Mouse (Mus musculus): ENCODE results near the gene Batf2. TPM values are rescaled to one million over a fixed set of nuclear protein-coding genes. Genes with fewer than 3 reads are reported as not detected.
"Not testable (repeated sequence)": the region's sequence is repeated elsewhere in the genome, so short reads cannot be mapped to it uniquely, and the experiment has no call there.

The Batf2 gene
- total RNA-seq, 2 experiments from 2014 or later: not detected

DNA sequence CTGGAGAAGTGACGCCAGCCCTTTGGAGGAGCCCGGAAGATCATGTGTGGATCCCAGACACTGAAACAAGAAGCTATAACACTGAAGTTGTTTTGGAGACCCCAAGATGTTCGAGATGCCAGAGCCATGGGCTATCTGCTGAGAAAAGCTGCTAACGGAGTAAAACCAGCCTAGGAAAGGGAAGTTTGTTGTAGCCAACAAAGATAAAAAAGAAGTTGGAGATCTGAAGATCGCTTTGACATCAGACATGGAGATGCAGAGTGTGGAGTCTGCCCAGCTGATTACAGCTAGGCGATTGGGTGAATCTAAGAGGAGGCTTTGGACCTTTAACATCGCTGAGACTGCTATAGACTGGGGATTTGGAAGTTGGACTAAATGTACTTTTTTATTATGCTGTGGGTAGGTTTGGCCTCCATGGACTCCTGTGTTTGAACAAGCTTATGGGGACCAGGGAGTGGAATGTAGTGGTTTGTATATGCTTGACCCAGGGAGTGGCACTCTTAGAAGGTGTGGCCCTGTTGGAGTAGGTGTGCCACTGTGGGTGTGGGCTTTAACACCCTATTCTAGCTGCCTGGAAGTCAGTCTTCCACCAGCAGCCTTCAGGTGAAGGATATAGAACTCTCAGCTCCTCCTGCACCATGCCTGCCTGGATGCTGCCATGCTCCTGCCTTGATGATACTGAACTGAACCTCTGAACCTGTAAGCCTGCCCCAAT lies 10.2 kb upstream of the Batf2 start:
- DNase-seq; intact Hi-C loops (cut with DNase I): not testable (repeated sequence)

DNA sequence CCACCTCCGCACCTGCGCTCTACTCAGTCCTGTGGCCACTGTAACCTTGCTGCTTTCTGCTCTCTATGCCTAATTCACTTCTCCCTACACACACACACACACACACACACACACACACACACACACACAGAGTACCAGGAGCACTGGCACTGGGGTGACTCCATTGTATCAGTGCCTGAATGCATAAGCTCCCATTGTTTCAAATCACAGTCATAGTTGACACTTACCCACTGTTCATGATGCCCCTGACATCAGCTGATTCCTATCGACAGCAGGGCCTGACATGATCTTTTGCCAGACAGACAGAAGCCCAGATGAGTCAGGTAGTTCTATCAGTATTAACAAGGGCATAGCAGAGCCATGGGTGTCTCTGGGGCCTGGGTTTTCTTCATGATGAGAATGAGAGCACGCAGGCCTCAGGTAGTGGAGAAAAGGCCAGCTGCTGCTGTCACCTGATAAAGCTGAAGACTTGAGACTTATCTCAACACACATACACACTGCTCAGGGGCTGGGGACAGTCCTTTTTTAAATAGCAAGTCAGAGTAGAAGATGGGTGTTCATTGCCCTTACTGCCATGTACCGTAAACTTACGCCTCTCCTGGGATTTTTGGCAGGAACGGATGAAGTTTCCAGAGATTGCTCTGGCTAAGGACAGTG lies 8.5 kb upstream of the Batf2 start:
- intact Hi-C loops (cut with DNase I): no loop called here
- no peak for DNase-seq

DNA sequence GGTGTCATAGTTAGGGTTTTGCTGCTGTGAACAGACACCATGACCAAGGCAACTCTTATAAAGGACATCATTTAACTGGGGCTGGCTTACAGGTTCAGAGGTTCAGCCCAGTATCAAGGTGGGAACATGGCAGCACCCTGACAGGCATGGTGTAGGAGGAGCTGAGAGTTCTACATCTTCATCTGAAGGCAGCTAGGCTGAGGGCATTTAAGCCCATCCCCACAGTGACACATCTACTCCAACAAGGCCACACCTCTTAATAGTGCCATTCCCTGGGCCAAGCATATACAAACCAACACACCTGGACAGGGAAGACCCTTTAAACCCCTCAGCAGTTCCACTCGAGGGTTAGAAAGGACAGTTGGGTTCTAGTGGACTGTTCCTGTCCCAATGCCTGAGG lies 7.6 kb upstream of the Batf2 start:
- DNase-seq; intact Hi-C loops (cut with DNase I): not testable (repeated sequence)

DNA sequence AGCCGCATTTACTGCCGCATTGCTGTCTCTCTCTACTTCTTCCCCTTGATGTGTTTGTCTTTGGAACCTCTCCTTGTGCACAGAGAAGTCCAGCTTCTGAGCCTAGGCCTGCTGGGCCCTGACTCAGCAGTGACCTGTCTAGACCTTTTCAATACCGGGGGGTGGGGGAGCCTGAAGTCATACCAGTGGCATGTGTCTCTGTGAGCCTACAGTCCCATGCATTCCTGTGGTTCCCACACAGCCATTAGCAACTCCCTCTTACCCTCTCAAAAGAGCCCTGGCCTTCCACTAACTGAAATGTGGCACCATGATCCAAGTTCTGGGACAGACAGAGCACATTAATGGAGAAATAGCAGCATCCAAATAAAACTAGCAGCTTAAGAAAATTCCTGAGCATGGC lies 4.4 kb upstream of the Batf2 start:
- no peak for DNase-seq
- intact Hi-C loops (cut with DNase I): no loop called here

DNA sequence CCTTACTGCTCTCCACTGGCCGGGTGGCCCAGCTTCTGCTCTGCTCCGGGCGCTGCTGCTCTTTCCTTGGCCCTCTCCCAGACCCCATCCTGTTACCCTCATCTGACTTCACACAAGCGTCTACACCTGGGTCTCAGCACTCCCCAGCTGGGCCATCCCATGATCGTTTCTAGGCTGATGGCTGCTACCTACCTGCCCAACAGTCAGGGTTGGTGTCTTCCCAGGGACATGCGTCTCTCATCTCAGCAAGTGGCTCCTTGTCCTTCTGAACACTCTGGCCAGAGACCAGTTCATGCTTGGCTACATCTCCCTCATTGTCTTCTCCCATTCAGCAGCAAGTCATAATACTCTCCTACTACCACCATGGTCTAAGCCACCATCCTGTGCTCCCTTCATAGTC lies 1.1 kb upstream of the Batf2 start:
- intact Hi-C loops (cut with DNase I): no loop called here
- no peak for DNase-seq

DNA sequence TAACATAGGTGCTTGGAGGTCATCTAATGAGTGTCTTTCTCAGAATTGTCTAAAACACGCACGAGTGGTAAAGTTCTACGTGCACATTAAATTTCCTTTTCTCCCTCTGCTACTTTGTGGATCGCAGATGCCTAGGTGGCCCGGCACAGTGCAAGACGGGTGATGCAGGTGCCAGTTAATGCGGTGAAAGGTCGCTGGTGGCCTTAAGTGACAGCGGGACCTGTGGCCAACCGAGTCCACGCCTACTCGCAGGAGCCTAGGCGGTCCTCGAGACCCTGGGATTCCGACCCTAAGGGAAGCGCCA lies 457 bp upstream of the Batf2 start:
- intact Hi-C loops (cut with DNase I): no loop called here
- no peak for DNase-seq

DNA sequence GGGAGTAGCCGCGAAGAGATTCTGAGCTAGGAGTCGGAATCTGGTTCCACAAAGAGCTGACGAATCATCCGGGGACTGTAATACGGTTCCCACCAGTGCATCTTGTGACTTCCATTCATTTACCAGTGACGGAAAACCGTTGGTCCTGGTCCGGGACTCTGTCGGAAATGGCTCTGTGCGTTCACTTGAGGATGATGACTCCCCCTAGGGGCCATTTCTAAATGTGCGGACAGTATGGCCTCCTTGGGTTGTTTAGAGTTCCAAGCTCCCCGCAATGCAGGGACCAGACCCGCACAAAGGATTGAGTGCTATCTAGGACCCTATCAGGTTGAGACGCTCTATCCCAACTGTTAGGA lies 589 bp downstream of the Batf2 start, which contains the start of gene Arl2:
Arl2 (minus strand) TSS at position 155 of the 356 bp plus-strand sequence.
- intact Hi-C loops (cut with DNase I): no loop called here
- peak; percentile 85 for DNase-seq

DNA sequence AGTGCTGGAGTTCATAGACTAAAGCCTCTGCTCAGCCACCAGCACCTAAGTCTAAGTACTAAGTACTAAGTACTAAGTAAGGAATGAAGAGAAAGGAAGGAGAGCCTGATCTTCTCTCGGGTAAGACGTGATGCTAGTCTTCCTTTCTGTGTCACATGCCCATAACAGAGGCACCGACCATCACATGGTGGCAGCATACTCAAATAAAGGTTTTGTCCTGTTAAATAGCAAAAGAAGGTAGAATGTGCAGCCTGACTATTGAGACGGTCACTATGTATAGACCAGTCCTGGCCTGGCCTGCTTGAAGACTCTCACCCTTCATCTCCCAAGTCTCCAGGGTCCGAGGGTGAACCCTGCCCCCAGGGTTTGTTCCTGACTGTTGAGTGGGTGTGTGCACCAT lies 4.1 kb downstream of the Batf2 start:
- DNase-seq: no peak
- intact Hi-C loops (cut with DNase I): no loop called here

DNA sequence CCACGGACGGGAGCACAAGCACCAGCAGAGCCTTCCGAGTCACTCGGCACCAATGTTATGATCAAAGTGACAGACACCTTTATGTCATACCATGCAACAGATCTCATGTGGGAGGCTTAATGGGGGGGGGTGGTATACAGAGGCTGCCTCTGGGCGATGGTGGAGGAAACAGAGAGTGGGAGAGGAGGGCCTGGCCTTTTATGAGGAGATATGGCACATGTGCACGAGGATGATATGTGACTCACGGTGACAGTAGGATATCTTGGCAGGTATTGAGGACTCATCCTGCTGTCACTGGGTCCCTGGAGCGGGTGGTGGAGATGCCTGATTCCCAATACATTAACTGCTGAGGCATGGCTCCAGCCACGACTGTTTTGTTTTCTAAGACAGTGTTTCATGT lies 14.4 kb downstream of the Batf2 start:
- DNase-seq: no peak
- intact Hi-C loops (cut with DNase I): loop anchor here (10.0 kb wide), 1 partner anchor 170 kb away; no protein-coding TSS in a partner anchor

DNA sequence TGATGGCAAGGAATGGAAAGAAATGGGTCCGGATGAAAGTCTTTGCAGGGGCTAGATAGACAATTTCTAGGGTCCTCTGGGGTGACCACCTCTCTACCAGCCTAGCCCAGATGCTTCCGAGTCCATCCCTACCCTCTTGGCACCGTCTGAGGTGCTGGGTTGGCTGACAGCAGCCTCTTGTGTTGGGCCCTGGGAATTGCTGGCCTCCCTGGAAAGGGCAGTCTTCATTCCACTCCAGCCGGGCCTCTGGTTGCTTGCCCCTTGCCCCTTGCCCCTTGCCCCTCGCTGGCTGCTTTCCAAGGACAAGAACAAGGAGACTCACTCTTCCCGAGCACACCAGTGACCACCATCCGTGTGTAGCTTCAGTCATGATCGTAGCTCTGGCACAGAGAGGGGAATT lies 15.6 kb downstream of the Batf2 start:
- no peak for DNase-seq
- intact Hi-C loops (cut with DNase I): loop anchor here (10.0 kb wide), 1 partner anchor 168 kb away; no protein-coding TSS in a partner anchor

DNA sequence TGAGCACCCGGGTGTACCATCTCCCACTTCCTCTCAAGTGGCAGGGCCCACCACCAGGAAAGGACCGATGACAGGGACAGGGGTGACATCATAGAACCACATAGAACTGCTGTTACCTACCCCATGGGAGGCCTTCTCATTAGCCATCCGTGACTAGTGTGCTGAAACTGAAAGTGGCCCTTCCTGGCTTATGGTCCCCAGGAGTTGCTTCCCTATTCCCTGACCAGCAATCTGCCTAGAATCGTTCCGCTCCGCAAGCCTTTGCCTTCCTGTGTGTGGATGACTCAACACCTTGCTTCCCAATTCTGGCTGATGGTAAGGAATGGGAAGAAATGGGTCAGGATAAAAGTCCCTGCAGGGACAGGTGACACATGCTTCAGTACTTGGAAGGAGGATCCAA lies 16.4 kb downstream of the Batf2 start:
- intact Hi-C loops (cut with DNase I): loop anchor here (10.0 kb wide), 1 partner anchor 168 kb away; no protein-coding TSS in a partner anchor
- no peak for DNase-seq

DNA sequence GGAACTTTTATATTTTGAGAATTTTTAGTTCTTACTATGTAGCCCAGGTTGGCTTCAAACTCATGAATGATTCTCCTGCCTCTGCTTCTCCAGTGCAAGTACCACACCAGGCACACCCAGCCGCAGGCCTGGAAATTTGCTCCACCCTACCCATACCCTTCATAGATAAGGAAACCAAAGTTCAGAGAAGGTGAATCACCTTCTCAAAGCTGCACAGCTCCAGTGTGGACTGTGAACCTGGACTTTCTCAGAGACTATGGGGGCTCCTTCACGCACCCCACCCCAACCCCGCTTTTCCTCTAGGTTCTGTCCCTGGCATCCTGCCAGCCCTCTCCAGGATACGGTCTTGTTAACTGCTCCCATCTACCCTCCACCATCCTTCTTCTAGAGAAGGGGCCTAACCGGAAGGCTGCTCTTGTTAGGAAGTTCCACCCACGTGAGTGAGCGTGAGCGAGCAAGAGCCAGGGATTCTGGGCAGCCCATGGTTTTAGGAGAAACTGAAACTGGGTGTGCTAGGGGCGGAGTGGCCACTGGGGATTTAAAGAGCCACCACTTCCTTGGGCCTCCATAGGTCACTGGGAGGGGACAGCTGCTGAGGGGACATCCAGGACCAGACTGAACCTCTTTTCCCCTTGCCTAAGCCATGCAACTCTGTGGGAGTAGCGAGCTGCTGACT lies 23.2 kb downstream of the Batf2 start:
- no peak for DNase-seq

DNA sequence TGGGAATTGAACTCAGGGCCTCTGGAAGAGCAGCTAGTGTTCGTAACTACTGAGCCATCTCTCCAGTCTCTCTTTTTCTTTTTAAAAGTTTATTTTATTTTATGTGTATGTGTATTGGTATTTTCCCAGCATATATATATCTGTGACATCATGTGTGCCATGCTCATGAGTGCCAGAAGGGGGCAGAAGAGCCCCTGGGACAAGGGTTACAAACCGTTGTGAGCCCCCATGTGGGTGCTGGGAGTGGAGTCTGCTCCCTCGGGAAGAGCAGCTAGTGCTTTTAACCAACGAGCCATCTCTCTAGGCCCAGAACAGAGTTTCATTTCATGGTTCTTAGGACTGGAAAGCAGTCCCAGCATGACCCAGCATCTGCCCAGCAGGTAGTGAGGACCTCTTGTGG lies 26.0 kb downstream of the Batf2 start:
- intact Hi-C loops (cut with DNase I): no loop called here

More for the DNA sequence above, 23.2 kb downstream of the Batf2 start:
- intact Hi-C loops (cut with DNase I): no loop called here

DNA sequence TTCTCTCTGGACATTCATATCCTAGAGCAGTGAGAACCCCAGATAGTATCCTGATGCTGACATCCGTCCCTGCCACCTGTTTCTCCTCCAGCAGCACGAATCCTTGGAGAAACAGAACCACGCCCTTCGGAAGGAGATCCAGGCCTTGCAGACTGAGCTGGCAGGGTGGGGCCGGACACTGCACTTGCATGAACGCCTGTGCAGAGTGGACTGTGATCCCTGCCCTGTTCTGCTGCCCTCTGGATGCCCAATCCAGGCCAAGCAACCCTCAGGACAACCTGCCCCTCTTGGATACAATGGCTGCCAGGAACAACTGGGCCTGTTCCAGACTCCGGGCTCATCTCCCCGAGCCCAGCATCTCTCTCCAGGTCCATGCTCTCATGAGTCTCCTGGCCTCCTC lies 30.4 kb downstream of the Batf2 start:
- intact Hi-C loops (cut with DNase I): no loop called here
- DNase-seq: no peak

More for the DNA sequence above, 26.0 kb downstream of the Batf2 start:
- DNase-seq: no peak

DNA sequence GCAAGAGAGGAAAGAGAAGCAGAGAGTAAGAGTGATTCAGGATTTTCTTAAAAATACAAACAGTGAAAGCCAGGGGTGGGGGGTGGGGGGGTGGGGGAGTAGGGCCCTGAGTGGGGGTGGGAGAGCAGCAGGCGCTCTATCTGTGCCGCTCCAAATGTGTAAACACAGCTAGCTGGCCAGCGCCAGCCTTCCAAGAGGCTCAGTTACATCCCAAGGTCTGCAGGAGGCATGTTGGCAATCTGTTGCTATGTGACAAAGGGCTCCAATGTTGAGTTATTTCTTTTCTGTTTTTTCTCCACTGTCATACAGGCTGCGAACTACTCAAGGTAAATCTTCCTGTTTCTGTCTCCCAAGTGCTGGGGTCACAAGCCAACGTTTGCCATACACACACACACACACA lies 34.0 kb downstream of the Batf2 start:
- intact Hi-C loops (cut with DNase I): no loop called here
- peak; percentile 17 for DNase-seq

DNA sequence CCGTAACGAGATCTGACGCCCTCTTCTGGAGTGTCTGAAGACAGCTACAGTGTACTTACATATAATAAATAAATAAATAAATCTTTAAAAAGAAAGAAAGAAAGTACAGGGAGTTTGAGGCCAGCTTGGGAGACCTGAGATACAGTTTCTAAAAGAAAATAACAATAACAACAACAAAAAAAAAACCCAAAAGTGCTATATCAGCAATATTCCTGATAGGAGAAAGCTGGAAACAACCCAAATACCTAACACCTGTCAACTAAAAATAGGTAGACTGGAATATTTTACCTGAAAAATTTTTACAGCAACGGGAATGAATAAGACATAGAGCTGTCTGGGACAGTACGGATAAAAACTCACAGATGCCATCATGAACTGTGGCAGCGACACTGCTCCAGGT lies 38.0 kb downstream of the Batf2 start:
- intact Hi-C loops (cut with DNase I): no loop called here
- DNase-seq: no peak

DNA sequence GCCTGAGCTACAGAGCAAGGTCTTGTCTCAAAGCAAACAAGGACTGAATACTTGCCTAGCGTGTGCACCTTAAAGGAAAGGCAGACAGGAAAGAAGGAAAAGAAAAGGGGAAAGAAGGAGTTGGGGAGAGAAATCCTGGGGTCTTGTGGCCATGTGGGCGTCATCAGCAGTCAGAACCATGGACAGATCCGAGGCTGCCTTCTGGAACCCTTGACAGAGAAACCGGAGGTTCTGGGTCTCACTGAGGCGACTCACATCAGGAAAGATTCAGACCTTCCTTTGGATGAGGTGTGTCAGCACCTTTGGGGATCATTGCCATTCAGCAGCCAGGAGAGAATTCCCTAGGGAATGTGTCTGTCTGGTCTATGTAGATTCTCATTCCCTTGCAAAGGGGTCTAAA lies 40.8 kb downstream of the Batf2 start:
- DNase-seq: no peak
- intact Hi-C loops (cut with DNase I): no loop called here

DNA sequence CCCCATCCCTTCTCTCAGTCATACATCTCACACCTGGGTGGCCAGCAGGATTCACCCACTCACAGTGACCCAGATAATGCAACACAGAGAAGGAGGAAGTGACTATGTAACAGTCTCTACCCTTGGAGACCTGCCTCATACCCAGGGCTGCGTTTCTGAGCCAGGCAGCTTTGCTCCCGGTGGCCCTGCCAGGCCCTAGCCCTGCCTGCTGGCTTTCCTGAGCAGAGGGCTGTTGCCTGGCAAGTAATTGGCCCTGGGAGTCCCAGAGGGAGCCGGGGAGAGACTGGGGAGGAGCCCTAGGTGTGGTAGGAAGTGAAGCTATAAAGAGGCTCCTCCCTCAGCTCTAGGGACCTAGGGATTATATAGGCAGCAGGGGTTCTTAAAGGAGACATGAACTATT lies 41.8 kb downstream of the Batf2 start:
- DNase-seq: peak; percentile 26

DNA sequence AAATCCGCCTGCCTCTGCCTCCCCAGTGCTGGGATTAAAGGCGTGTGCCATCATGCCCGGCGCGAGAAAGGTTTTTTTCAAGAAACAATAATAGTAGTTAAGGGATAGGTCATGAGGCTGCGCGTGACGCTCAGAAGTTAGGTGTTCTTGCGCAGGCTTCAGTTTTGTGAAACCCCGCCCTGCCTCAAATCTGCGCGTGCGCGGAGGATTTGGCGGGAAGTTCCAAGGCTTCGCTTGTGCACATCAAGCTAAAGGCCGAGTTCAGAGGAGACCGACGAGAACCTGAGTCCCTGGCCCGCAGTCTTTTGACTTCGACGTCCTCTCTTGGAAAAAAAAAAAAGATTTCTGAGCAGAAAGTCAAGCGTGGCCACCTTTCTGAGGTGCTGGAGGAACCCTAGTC lies 43.3 kb downstream of the Batf2 start, which contains the start of gene Majin:
Majin (plus strand) TSS at position 258 of the 400 bp plus-strand sequence.
- DNase-seq: no peak
- intact Hi-C loops (cut with DNase I): no loop called here

More for the DNA sequence above, 41.8 kb downstream of the Batf2 start:
- intact Hi-C loops (cut with DNase I): no loop called here

DNA sequence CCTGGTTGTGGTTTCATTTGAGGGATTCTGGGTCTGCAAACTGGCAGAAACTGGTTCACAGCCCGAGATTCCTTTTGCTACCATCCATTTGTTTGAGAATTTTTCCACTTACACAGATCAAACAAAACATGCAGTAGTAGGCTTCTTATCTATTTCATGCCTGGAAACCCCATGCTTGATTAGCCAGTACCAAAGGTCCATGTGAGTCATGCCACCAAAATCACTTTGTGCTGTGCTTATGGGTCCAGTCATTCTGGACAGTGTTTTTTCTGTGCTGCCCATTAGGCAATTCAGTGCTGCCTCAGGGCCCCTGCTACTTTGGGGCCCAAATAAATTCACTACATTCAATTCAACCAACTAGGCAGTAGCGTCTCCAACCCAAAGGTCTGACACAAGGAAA lies 63.5 kb downstream of the Batf2 start:
- no peak for DNase-seq
- intact Hi-C loops (cut with DNase I): no loop called here

DNA sequence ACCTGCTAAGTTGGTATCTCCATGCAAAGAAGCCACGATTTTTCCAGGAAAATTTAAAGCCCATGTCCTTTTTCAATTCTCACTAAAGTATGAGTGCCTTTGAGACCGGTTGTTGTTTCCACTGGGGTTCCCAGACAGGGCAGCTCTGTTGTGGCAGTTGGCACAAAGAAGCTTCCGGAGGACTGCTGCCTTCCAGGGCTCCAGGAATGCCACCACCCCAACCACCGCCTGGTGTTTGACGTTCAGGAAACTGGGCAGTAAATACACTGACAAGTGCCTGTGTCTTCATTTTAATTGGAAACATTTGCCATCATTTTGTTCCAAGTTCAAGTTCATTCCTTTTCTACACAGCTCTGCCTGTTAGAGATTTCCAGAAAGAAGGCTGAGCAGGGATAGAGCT lies 65.9 kb downstream of the Batf2 start:
- no peak for DNase-seq
- intact Hi-C loops (cut with DNase I): no loop called here
